Mouse (Mus musculus): ENCODE results near the gene Osbp2. TPM values are rescaled to one million over a fixed set of nuclear protein-coding genes. Genes with fewer than 3 reads are reported as not detected.

Osbp2 gene
- polyA plus RNA-seq, 1 experiment, result 0.31 TPM

DNA sequence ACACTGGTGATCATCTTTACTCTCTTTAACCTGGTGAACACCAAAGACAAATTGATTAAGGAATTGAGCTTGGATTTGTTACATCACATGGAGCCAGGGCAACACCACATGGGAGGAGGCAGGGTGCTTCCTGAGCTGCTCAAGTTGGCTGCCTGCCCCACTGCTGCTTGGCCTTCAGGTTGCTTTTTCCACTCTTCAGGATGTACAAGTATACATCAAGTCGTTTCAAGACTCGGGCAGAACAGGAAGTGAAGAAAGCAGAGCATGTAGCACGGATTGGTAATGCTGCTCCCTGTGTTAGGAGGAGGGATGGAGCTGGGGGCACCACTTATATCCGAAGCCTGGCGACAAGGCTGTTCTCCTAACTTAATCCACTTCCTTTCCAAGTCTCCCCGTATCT lies 186.5 kb downstream of the Osbp2 start:
- no peak for TF ChIP-seq FLI1 (IDR thresholded peaks at IDR 0.05; ENCODE audit: low read length)
- TF ChIP-seq GATA1 (IDR thresholded peaks at IDR 0.05; ENCODE audit: borderline replicate concordance, low read length), result no peak
- Histone ChIP-seq H3K27me3 (replicated peaks) (no peaks in the 10 kb centered on the region), H3K36me3 (replicated peaks; ENCODE audit: low read length) (peaks cover 98% of the 10 kb centered on the region), H3K4me1 (no peaks in the 10 kb centered on the region), H3K9me3 (no peaks in the 10 kb centered on the region), H3K4me3 (replicated peaks) (no peak overlapping the region)

DNA sequence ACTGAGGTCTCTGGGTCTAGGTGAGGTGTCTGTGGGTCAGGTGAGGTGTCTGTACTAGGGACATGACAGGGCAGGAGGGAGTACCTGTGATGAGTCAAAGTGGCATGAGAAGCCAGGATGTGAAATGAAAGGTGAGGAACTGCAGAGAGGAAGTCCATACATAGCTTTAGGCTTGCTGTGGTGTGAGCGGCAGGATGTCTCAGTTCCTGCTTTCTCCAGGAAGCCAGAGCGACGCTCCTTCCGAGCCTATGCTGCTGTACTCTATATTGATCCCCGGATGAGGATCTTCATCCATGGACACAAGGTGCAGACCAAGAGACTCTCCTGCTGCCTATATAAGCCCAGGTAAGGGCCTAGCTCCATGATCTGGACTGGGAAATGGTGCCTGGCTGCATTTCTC lies 187.3 kb downstream of the Osbp2 start:
- no peaks in the 10 kb centered on the region for H3K4me1 ChIP-seq
- H3K4me3 ChIP-seq (replicated peaks), result no peak overlapping the region
- H3K36me3 ChIP-seq (replicated peaks; ENCODE audit: low read length), result peaks cover 100% of the 10 kb centered on the region
- no peaks in the 10 kb centered on the region for H3K27me3 ChIP-seq (replicated peaks)
- TF ChIP-seq GATA1 (IDR thresholded peaks at IDR 0.05; ENCODE audit: borderline replicate concordance, low read length), result no peak
- no peak for TF ChIP-seq FLI1 (IDR thresholded peaks at IDR 0.05; ENCODE audit: low read length)
- H3K9me3 ChIP-seq, result no peaks in the 10 kb centered on the region

DNA sequence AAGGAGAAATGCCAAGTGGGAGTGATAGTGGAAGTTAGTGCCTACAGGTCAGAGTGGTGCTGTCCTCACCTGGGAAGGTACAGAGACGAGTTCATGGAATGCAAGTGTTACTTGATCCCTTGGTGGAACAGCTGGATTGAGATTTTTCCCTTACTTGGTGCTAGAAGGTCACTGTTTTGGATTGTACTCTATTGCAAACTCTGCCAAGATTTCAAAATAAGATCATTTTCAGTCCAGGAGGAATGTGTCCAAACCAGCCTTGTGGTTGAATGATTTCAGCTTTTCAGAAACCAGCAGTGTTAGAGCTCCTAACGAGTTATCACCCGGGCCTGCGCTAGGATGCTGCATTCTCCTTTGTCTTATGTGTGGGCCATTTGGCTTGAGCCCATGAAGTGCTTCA lies 189.2 kb downstream of the Osbp2 start:
- no peaks in the 10 kb centered on the region for H3K9me3 ChIP-seq
- peaks cover 100% of the 10 kb centered on the region for H3K36me3 ChIP-seq (replicated peaks; ENCODE audit: low read length)
- TF ChIP-seq FLI1 (IDR thresholded peaks at IDR 0.05; ENCODE audit: low read length) (no peak), GATA1 (IDR thresholded peaks at IDR 0.05; ENCODE audit: borderline replicate concordance, low read length) (no peak)

GRCm38 (mm10) chr11:3671000-3671628 lies 192.6 kb downstream of the Osbp2 start:
- Histone ChIP-seq H3K27me3 (replicated peaks) (no peaks in the 10 kb centered on the region), H3K36me3 (replicated peaks; ENCODE audit: low read length) (peaks cover 99% of the 10 kb centered on the region), H3K4me3 (replicated peaks) (no peak overlapping the region), H3K4me1 (peaks cover 8% of the 10 kb centered on the region; the same call in 1 of the 2 replicates), H3K9me3 (no peaks in the 10 kb centered on the region)
- TF ChIP-seq FLI1 (IDR thresholded peaks at IDR 0.05; ENCODE audit: low read length) (no peak), GATA1 (IDR thresholded peaks at IDR 0.05; ENCODE audit: borderline replicate concordance, low read length) (no peak)

More for the DNA sequence above, 189.2 kb downstream of the Osbp2 start:
- Histone ChIP-seq H3K27me3 (replicated peaks) (no peaks in the 10 kb centered on the region), H3K4me1 (no peaks in the 10 kb centered on the region), H3K4me3 (replicated peaks) (no peak overlapping the region)

DNA sequence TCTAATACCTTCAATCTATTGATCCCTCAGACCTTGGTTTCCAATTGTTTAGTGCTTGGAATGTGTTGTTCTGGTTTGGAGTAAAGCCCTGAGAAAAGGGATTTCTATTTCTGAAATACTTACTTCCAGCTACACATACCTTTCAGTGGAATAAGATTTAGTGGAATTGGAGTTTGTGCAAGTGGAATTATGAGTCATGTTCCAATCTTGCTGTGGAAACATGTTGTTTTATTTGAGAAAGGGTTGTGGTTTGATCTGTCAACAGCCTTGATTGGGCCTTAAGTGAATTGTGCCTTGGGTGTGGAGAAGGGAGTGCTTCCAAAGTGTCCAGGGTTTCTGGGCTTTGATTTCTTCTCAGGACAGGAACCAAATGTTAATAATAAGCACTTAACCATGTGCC lies 193.9 kb downstream of the Osbp2 start:
- TF ChIP-seq GATA1 (IDR thresholded peaks at IDR 0.05; ENCODE audit: borderline replicate concordance, low read length) (no peak), FLI1 (IDR thresholded peaks at IDR 0.05; ENCODE audit: low read length) (no peak)
- H3K9me3 ChIP-seq, result no peaks in the 10 kb centered on the region
- peaks cover 93% of the 10 kb centered on the region for H3K36me3 ChIP-seq (replicated peaks; ENCODE audit: low read length)
- peaks cover 8% of the 10 kb centered on the region; the same call in 1 of the 2 replicates for H3K4me1 ChIP-seq
- no peaks in the 10 kb centered on the region for H3K27me3 ChIP-seq (replicated peaks)
- H3K4me3 ChIP-seq (replicated peaks), result no peak overlapping the region

- Histone ChIP-seq H3K4me3 (replicated peaks) (no peak overlapping the region), H3K4me1 (peaks cover 8% of the 10 kb centered on the region; the same call in 1 of the 2 replicates), H3K36me3 (replicated peaks; ENCODE audit: low read length) (peaks cover 93% of the 10 kb centered on the region), H3K9me3 (no peaks in the 10 kb centered on the region), H3K27me3 (replicated peaks) (no peaks in the 10 kb centered on the region)
- TF ChIP-seq FLI1 (IDR thresholded peaks at IDR 0.05; ENCODE audit: low read length) (no peak), GATA1 (IDR thresholded peaks at IDR 0.05; ENCODE audit: borderline replicate concordance, low read length) (no peak)
Observed at GRCm38 (mm10) chr11:3668768-3669167, 194.9 kb downstream of the Osbp2 start.

- Histone ChIP-seq H3K4me3 (replicated peaks) (no peak overlapping the region), H3K36me3 (replicated peaks; ENCODE audit: low read length) (peaks cover 90% of the 10 kb centered on the region), H3K9me3 (no peaks in the 10 kb centered on the region), H3K27me3 (replicated peaks) (no peaks in the 10 kb centered on the region), H3K4me1 (peaks cover 8% of the 10 kb centered on the region; the same call in 1 of the 2 replicates)
- no peak for TF ChIP-seq GATA1 (IDR thresholded peaks at IDR 0.05; ENCODE audit: borderline replicate concordance, low read length)
- TF ChIP-seq FLI1 (IDR thresholded peaks at IDR 0.05; ENCODE audit: low read length), result no peak
Observed at GRCm38 (mm10) chr11:3667506-3667905, 196.2 kb downstream of the Osbp2 start.

GRCm38 (mm10) chr11:3661964-3662363 lies 201.7 kb downstream of the Osbp2 start:
- Histone ChIP-seq H3K27me3 (replicated peaks) (no peaks in the 10 kb centered on the region), H3K36me3 (replicated peaks; ENCODE audit: low read length) (peaks cover 65% of the 10 kb centered on the region), H3K4me3 (replicated peaks) (no peak overlapping the region), H3K4me1 (no peaks in the 10 kb centered on the region), H3K9me3 (no peaks in the 10 kb centered on the region)
- no peak for TF ChIP-seq GATA1 (IDR thresholded peaks at IDR 0.05; ENCODE audit: borderline replicate concordance, low read length)
- no peak for TF ChIP-seq FLI1 (IDR thresholded peaks at IDR 0.05; ENCODE audit: low read length)

Other genes starting within 250 kb of the Osbp2 start
- gene Morc2a, start 214.7 kb downstream of the Osbp2 start, polyA plus RNA-seq (2012; ENCODE audit: insufficient read depth, low replicate concordance), result 0.38 and 1.6 TPM in 2 replicates
- 0.15 TPM in 1 of 2 replicates, not detected in the other for gene 4921536K21Rik, start 31.2 kb upstream of the Osbp2 start, polyA plus RNA-seq (2012; ENCODE audit: insufficient read depth, low replicate concordance)
- gene Dusp18, start 31.3 kb upstream of the Osbp2 start, polyA plus RNA-seq (2012; ENCODE audit: insufficient read depth, low replicate concordance), result 0.70 TPM in 1 of 2 replicates, not detected in the other
- gene Slc35e4, start 50.8 kb upstream of the Osbp2 start, polyA plus RNA-seq (2012; ENCODE audit: insufficient read depth, low replicate concordance), result 11.8 and 25.3 TPM in 2 replicates
- gene Tcn2, start 68.3 kb upstream of the Osbp2 start, polyA plus RNA-seq (2012; ENCODE audit: insufficient read depth, low replicate concordance), result 2.7 and 9.7 TPM in 2 replicates
- gene Pes1, start 100.1 kb upstream of the Osbp2 start, polyA plus RNA-seq (2012; ENCODE audit: insufficient read depth, low replicate concordance), result 8.1 and 39.9 TPM in 2 replicates
- gene 4930556J24Rik, start 112.9 kb upstream of the Osbp2 start, polyA plus RNA-seq (2012; ENCODE audit: insufficient read depth, low replicate concordance), result not detected in 2 replicates
- not detected in 2 replicates for gene Gal3st1, start 119.7 kb upstream of the Osbp2 start, polyA plus RNA-seq (2012; ENCODE audit: insufficient read depth, low replicate concordance)
- not detected in 2 replicates for gene Sec14l4, start 167.6 kb upstream of the Osbp2 start, polyA plus RNA-seq (2012; ENCODE audit: insufficient read depth, low replicate concordance)
- not detected in 2 replicates for gene Sec14l3, start 200.9 kb upstream of the Osbp2 start, polyA plus RNA-seq (2012; ENCODE audit: insufficient read depth, low replicate concordance)
- 5.1 and 10.8 TPM in 2 replicates for gene Mtfp1, start 231.5 kb upstream of the Osbp2 start, polyA plus RNA-seq (2012; ENCODE audit: insufficient read depth, low replicate concordance)